Mouse (Mus musculus): ENCODE results near the gene Grn.
A peak's percentile ranks its signal among the peaks of the same experiment; 100 is the strongest.

The Grn gene

GRCm38 (mm10) chr11:102425555-102426316 is 4.4 kb upstream of the Grn start:
- DNase-seq (ENCODE audit: low spot score): no peak

DNA sequence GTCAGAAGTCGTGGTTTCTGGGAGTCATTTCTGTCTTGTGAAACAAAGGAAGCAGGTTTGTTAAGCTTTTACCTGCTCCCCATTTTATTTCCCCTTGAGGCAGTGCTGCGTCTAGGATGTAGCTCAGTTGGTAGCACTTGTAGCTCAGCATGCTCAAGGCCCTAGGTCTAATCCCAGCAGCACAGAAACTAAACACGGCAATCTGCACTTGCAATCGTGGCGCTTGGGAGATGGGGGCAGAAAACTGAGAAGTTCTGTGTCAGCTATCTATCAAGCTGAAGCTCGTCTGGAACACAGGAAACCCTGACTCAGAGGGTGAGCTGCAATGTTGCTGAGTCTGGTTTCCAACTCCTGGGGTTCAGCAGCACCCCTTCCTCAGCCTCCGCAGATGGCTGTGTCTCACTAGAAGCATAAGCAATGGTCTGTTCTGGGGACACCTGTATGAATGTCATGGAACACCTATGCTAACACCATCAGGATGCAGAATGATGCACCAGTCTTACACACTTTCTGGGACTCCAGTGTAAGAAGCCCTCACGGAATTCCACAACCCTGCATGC is 1.1 kb upstream of the Grn start:
- no peak for DNase-seq (ENCODE audit: low spot score)

DNA sequence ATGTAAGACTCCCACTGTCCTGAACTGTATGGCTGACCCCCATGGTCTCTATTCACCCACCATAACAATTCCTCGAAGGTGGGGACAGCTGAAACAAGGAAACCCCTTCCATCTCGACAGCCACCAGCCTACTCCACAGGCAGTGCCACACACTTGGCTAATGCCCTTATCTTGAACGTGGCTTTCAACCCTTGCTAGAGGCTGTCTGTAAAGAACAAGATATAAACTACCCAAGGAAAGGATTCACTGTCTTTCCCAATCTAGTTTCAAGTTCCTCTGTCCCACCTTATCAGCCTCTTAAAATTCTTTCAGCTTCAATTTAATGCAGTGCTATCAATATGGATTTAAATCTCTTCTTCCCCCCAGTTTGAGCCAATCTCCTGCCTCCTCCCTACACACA is 564 bp upstream of the Grn start:
- no peak for DNase-seq (ENCODE audit: low spot score)

DNA sequence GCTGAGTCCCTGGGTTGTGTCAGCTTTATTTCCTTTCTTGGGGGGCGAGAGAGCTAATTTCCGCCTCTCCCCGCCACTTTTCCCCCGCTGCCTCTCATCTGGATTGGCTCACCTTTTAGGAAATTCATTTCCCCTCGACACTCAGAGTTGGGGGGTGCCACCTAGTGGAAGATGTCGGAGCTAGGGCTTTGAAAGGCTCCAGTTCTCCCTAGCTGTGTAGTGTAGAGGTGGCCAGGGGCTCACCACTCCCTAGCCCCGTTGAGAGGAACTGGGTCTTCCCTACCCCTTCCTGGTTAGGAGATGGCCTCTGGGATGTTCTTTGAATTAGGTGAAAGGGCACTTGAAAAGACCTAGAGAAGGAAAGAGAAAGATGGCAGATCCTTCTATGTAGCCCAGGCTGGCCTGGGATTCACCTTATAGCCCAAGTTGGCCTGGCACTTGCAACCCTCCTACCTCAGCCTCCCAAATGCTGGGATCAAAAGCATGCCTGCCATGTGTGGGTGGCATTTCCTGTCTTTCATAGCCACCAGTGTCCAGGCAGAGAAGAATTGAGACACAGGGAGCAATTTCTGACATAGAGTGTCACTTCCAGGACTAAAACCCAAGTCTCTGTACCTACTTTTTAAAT is 1.0 kb downstream of the Grn start:
- peak; percentile 71 for DNase-seq (ENCODE audit: low spot score)

DNA sequence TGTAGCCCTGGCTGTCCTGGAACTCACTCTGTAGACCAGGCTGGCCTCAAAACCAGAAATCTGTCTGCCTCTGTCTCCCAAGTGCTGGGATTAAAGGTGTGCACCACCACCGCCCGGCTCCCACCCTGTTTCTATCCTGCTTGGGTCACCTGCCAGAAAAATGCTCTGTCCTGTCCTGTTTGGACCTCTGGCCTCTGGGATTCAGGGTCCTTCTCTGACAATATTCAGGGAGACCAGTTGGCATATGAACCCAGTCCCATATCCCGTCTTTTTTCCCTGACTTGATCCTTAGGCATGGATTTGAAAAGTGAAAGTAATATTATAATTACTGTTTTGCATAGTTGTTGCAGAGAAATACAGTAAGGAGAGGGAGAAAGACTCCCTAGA is 1.6 kb downstream of the Grn start:
- DNase-seq (ENCODE audit: low spot score): no peak

DNA sequence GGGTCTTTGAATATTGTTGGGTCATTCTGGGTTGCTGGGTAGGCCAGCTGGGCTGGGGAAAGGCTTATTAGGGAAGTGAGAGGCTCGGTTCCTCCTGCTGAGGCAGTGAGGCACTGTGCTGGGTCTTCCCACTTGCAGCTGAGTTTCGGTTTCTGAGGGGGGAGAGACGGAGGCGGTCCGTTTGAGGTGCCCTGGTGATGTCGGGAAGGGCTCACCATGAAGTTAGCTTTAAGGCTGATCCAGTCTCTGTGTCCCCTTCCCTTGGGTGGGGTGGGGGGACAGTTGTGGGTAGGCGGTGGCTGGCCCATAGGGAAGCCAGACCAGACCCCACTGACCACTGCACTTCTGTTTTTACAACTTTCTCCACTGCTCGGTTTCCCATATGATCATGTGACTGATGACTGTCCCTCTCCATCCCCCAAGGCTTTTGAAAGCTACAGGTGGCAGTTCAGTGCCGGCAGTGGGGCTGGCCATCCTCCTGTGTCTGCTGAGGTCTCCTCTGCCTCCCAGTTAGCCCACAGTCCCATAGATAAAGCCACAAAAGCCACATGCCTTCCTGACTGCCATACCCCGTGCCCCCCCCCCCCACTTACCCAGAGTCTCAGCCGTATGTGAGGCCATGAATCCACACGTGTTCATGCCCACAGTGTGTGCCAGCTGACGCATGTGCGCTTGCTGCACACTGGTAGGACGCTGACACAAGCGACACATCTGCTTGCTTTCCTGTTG is 2.2 kb downstream of the Grn start:
- no peak for DNase-seq (ENCODE audit: low spot score)

DNA sequence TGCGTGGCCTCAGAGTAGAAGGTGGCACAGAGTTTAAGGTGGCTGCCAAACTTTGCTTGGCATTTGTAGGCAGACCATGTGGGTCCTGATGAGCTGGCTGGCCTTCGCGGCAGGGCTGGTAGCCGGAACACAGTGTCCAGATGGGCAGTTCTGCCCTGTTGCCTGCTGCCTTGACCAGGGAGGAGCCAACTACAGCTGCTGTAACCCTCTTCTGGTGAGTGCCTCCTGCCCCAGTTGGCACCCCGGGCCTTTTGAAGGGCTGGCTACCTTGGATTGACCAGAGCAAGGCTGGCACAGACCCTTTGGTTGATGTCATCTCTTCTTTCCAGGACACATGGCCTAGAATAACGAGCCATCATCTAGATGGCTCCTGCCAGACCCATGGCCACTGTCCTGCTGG is 2.8 kb downstream of the Grn start:
- DNase-seq (ENCODE audit: low spot score): peak; percentile 46

- DNase-seq (ENCODE audit: low spot score): no peak
Observed at GRCm38 (mm10) chr11:102433866-102434265, 3.8 kb downstream of the Grn start.

GRCm38 (mm10) chr11:102434406-102434805 is 4.3 kb downstream of the Grn start:
- DNase-seq (ENCODE audit: low spot score): peak; percentile 78

DNA sequence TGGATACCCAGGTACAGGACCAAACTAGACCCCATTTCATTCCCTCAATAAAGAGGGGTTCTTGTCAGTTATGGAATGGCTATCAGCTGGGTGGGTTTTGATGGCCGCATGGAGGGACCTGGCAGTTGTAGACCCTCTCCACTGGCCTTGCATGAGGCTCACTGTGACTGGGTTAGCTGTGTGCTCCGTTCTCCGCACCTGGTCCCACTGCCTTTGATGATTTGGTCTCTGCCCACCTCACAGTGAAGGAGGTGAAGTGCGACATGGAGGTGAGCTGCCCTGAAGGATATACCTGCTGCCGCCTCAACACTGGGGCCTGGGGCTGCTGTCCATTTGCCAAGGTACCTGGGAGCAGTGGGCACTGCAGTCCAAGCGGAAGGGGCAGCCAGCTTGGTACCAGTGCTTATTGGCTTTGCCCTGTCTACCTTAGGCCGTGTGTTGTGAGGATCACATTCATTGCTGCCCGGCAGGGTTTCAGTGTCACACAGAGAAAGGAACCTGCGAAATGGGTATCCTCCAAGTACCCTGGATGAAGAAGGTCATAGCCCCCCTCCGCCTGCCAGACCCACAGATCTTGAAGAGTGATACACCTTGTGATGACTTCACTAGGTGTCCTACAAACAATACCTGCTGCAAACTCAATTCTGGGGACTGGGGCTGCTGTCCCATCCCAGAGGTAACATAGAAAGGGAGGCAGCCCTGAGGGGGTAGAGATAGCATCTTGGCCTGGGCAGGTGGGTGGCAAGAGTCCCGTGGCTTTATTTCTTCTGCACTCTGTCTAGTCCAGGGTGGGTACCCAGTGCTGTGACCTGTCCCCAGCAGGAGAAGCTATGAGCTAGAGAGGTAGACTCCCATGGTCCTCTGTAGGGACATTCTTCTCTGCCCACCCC is 4.9 kb downstream of the Grn start:
- DNase-seq (ENCODE audit: low spot score): no peak

- DNase-seq (ENCODE audit: low spot score): no peak
Observed at GRCm38 (mm10) chr11:102435754-102436470, 5.8 kb downstream of the Grn start.

DNA sequence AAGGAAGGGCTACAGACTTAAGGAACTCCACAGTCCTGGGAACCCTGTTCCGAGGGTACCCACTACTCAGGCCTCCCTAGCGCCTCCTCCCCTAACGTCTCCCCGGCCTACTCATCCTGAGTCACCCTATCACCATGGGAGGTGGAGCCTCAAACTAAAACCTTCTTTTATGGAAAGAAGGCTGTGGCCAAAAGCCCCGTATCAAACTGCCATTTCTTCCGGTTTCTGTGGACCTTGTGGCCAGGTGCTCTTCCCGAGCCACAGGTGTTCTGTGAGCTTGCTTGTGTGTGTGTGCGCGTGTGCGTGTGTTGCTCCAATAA is 6.3 kb downstream of the Grn start:
- DNase-seq (ENCODE audit: low spot score): no peak

DNA sequence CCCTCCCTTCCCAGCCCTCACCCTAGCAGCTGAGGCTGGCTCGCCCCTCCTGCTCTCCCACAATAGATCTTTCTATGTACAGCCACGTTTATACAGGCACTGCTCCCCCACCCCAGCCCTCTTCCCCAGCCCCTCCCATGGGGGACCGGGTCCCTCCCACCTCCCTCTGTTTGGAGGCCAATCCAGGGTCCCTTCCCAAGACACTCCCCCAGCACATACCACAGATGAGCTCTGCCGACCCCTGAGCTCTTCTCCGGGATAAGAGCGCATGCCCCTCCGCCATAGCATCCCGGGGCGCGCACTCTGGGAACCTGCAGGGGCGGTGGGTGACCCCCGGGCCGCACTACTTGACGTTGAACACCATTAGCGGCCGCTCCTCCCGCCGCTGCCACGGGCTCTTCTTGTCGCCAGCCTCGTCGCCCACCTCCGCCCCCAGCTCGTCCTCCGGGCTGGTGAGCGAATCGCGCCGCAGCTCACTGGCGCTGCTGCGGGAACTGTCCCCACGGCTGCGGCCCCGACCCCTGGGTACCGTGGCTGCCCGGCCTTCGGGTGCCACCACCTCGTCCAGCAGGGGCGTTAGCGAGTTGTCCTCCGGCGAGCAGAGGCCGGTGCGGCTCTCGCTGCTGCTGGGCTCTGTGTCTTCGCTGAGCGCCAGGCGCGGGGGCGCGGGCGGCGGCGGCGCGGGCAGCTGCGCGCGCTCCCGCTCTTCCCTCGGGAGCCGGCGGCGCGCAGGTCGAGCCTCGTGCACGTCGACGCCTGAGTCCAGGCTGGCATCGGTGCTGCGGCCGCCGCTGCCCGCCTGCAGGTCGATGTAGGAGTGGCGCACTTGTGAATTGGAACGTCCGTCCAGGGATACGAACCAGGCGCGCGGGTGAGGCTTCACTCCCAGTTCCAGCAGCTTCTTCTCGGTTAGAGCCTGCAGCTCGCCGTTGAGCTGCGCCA is 7.3 kb downstream of the Grn start:
- DNase-seq (ENCODE audit: low spot score): peak; percentile 67

GRCm38 (mm10) chr11:102438212-102439092 is 8.3 kb downstream of the Grn start:
- DNase-seq (ENCODE audit: low spot score): peak; percentile 78

DNA sequence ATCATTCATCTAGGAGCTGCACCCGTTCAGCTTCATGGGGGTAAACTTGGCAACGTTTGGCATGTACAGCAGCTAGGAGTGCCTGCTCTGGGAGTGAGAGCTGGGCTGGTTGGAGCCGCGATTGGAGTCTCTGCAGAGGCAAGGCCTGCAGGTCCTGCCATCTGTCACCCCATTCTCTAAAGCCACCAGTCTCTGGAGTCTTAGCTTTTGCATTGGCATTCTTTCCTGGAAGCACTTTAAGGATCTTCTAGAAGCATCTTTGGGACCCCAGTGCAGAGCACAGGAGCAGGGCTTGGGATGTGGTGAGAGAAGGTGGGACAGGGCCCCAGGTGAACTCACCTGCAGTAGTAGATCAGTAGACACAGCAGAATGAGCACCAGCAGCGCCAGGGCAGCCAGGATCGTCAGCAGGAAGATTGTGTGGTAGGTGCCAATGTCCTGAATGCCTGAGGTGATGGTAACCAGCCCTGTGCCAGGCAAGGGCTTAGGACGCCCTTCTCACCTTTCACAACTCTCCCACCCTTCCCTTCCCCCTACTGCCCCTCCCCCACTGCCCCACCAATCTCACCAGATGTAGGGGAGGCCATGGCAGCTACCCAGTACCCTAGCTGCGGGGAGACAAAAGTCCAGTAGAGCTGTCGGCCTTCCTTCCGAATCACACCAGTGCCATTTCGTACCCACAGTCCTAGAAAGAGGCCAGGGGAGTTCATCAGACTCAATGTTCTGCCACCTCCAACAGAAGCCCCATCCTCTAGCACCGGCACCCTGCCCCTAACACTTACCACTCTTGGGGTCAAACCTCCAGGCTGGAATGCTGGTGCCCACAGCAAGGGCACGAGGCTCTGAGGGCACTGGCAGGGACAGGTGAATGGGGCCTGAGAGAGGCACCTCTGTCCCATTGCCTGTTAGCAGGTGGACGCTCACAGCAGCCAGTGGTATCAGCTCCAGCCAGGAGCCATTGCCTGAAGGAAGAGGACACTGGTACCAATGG is 9.3 kb downstream of the Grn start:
- no peak for DNase-seq (ENCODE audit: low spot score)

GRCm38 (mm10) chr11:102440255-102440654 is 10.1 kb downstream of the Grn start:
- no peak for DNase-seq (ENCODE audit: low spot score)

GRCm38 (mm10) chr11:102441434-102441833 is 11.3 kb downstream of the Grn start:
- no peak for DNase-seq (ENCODE audit: low spot score)

DNA sequence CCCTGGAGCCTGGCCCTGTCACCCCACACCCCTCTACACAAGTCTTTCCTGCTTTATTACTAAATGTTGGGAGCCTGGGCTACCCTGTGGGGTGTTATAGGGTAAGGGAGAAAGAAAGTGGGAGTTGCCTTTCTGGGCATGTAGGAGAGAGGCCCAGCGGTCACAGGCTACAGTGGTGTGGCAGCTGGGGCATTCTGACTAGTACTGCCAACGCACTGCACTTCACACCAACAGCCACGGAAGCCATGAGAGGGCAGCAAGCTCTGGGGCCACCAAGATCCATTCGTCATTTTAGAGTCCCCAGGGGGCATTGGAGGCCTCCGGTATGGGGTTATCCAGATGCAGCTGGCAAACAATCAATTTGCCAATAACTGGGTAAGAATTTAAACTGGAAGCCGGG is 12.0 kb downstream of the Grn start:
- no peak for DNase-seq (ENCODE audit: low spot score)
